Mouse (Mus musculus) CH12.LX (cell line): ENCODE data around the gene Olfr1388. TPM values are rescaled to one million over a fixed set of nuclear protein-coding genes. Genes with fewer than 3 reads are reported as not detected.

ENCODE experiments used
- DNase-seq: peaks from one replicate; pipeline ENCODE4 v3.0.0-alpha.2; 2013; ENCODE audit errors: extremely low read depth
- H3K27ac ChIP-seq: 2 replicates; pipeline ENCODE4 v1.5.1; 2012; ENCODE audit warnings: low read depth, mild to moderate bottlenecking, control low read depth, moderate library complexity; ENCODE audit not compliant: insufficient read depth
- H3K27me3 ChIP-seq: replicated peaks from 2 replicates; pipeline ENCODE3; 2012; ENCODE audit warnings: inconsistent platforms
- H3K36me3 ChIP-seq, 2 experiments: replicated peaks in 1 of 2; 2 replicates each; pipeline versions ENCODE3 to v1.6.1; 2012; ENCODE audit warnings: inconsistent platforms in 1 of 2, low read length in 1 of 2, mild to moderate bottlenecking in 1 of 2, mixed read lengths in 1 of 2, moderate library complexity in 1 of 2; ENCODE audit not compliant: control insufficient read depth in 1 of 2, insufficient read depth in 1 of 2
- H3K4me1 ChIP-seq, 2 experiments: 2 replicates each; pipeline ENCODE4 v1.6.1; 2012; ENCODE audit warnings: inconsistent platforms in 1 of 2, moderate library complexity in 1 of 2; ENCODE audit not compliant: insufficient read depth in 2 of 2, control insufficient read depth in 1 of 2
- H3K4me2 ChIP-seq: 2 replicates; pipeline ENCODE4 v1.6.1; 2012; ENCODE audit warnings: low read depth, mild to moderate bottlenecking, control low read depth; ENCODE audit not compliant: poor library complexity, insufficient read depth, severe bottlenecking
- H3K4me3 ChIP-seq, 3 experiments: fragments of 150-350 bp in 1 of 3; sonication (generic) in 1 of 3; replicated peaks in 1 of 3; 2 replicates each; pipeline versions ENCODE3 to v1.5.1; 2011 to 2012; ENCODE audit warnings: low read depth in 2 of 3, low read length in 2 of 3, mild to moderate bottlenecking in 2 of 3, moderate library complexity in 2 of 3, control low read depth in 1 of 3, improper control_type of control experiment in 1 of 3, inconsistent platforms in 1 of 3, mixed read lengths in 1 of 3; ENCODE audit not compliant: poor library complexity in 1 of 3
- H3K79me2 ChIP-seq: replicated peaks from 2 replicates; pipeline ENCODE4 v1.6.1; 2012; ENCODE audit warnings: mild to moderate bottlenecking, moderate library complexity; ENCODE audit not compliant: control insufficient read depth, poor library complexity, insufficient read depth, severe bottlenecking; ENCODE audit errors: extremely low read depth
- H3K9ac ChIP-seq: 2 replicates; pipeline ENCODE4 v1.6.1; 2012; ENCODE audit warnings: low read depth, mild to moderate bottlenecking, control low read depth, moderate library complexity; ENCODE audit not compliant: insufficient read depth
- H3K9me3 ChIP-seq: replicated peaks from 2 replicates; pipeline ENCODE3; 2012; ENCODE audit warnings: low read length, inconsistent platforms, mixed read lengths
- BHLHE40 ChIP-seq: IDR thresholded peaks from 2 replicates; pipeline ENCODE4 v1.6.1; 2011; ENCODE audit warnings: mild to moderate bottlenecking, low read depth, low read length, improper control_type of control experiment
- CHD2 ChIP-seq: IDR thresholded peaks from 2 replicates; pipeline ENCODE4 v1.6.1; 2011; ENCODE audit warnings: low read length, improper control_type of control experiment
- E2F4 ChIP-seq: IDR thresholded peaks from 2 replicates; pipeline ENCODE4 v1.6.1; 2011; ENCODE audit warnings: low read depth, low read length, improper control_type of control experiment; ENCODE audit not compliant: insufficient replicate concordance
- ETS1 ChIP-seq: conservative IDR thresholded peaks from 2 replicates; pipeline ENCODE4 v1.6.1; 2012; ENCODE audit warnings: low read depth, mild to moderate bottlenecking, inconsistent platforms, low read length, improper control_type of control experiment, moderate library complexity
- IRF4 ChIP-seq: IDR thresholded peaks from 2 replicates; pipeline ENCODE4 v1.6.1; 2014; ENCODE audit warnings: low read depth, mild to moderate bottlenecking, inconsistent platforms, low read length, improper control_type of control experiment
- JUN ChIP-seq: IDR thresholded peaks from 2 replicates; pipeline ENCODE4 v1.6.1; 2011; ENCODE audit warnings: low read depth, mild to moderate bottlenecking, low read length, improper control_type of control experiment, moderate library complexity; ENCODE audit not compliant: insufficient read depth
- JUND ChIP-seq: conservative IDR thresholded peaks from 2 replicates; pipeline ENCODE4 v1.6.1; 2011; ENCODE audit warnings: low read depth, low read length, improper control_type of control experiment
- KAT2A ChIP-seq: IDR thresholded peaks from 2 replicates; pipeline ENCODE4 v1.6.1; 2012; ENCODE audit warnings: low read length, improper control_type of control experiment, inconsistent platforms; ENCODE audit not compliant: insufficient replicate concordance
- MAFK ChIP-seq: IDR thresholded peaks from 2 replicates; pipeline ENCODE4 v1.6.1; 2011; ENCODE audit warnings: low read length, improper control_type of control experiment; ENCODE audit not compliant: insufficient replicate concordance
- MAX ChIP-seq: IDR thresholded peaks from 2 replicates; pipeline ENCODE4 v1.6.1; 2011; ENCODE audit warnings: low read length, improper control_type of control experiment
- MAZ ChIP-seq: IDR thresholded peaks from 2 replicates; pipeline ENCODE4 v1.6.1; 2012; ENCODE audit warnings: low read depth, mild to moderate bottlenecking, inconsistent platforms, low read length, improper control_type of control experiment, moderate library complexity
- MXI1 ChIP-seq: IDR thresholded peaks from 2 replicates; pipeline ENCODE4 v1.6.1; 2011; ENCODE audit warnings: mild to moderate bottlenecking, low read depth, low read length, improper control_type of control experiment
- NELFE ChIP-seq: IDR thresholded peaks from 2 replicates; pipeline ENCODE4 v1.6.1; 2011; ENCODE audit warnings: low read depth, low read length, improper control_type of control experiment
- NRF1 ChIP-seq: IDR thresholded peaks from 2 replicates; pipeline ENCODE4 v1.6.1; 2014; ENCODE audit warnings: low read depth, mild to moderate bottlenecking, inconsistent platforms, low read length, improper control_type of control experiment, moderate library complexity
- UBTF ChIP-seq: IDR thresholded peaks from 2 replicates; pipeline ENCODE4 v1.6.1; 2012; ENCODE audit warnings: low read depth, mild to moderate bottlenecking, inconsistent platforms, low read length, improper control_type of control experiment, moderate library complexity
- USF1 ChIP-seq: IDR thresholded peaks from 2 replicates; pipeline ENCODE4 v1.6.1; 2014; ENCODE audit warnings: low read depth, mild to moderate bottlenecking, inconsistent platforms, low read length, improper control_type of control experiment
- USF2 ChIP-seq: conservative IDR thresholded peaks from 2 replicates; pipeline ENCODE4 v1.6.1; 2011; ENCODE audit warnings: low read depth, low read length, improper control_type of control experiment
- ZKSCAN1 ChIP-seq: IDR thresholded peaks from 2 replicates; pipeline ENCODE4 v1.6.1; 2012; ENCODE audit warnings: low read depth, inconsistent platforms, low read length, improper control_type of control experiment, borderline replicate concordance
- ZMIZ1 ChIP-seq: IDR thresholded peaks from 2 replicates; pipeline ENCODE4 v1.6.1; 2012; ENCODE audit warnings: low read depth, mild to moderate bottlenecking, inconsistent platforms, low read length, improper control_type of control experiment
- dilution Hi-C: fragments of 300-500 bp; cut with MboI; formaldehyde crosslinking; loops from 2 replicates; pipeline ENCODE4 v1.14.3; 2020; ENCODE audit warnings: low sequenced_read_pairs; ENCODE audit not compliant: extremely low pct_unique_long_range_greater_than_20kb, extremely low pct_ligation_motif_present
- in situ Hi-C: fragments of 300-500 bp; cut with MboI; formaldehyde crosslinking; loops from 3 replicates; pipeline ENCODE4 v1.14.3; 2019; ENCODE audit warnings: low sequenced_read_pairs, low pct_ligation_motif_present, low pct_unique_long_range_greater_than_20kb, mixed read lengths
- polyA plus RNA-seq: library from polyadenylated mRNA; unstranded; fragments of >175 nt; gene quantifications from 2 replicates; pipeline ENCODE4 v1.2.1, GENCODE M21; 2012; ENCODE audit warnings: low read depth; ENCODE audit not compliant: insufficient read length
- total RNA-seq, 2 experiments: library from RNA; depleted of rRNA; stranded (reverse); fragments of 300-350 nt in 1 of 2; fragments of >200 nt in 1 of 2; gene quantifications; 2 replicates each; pipeline ENCODE4 v1.2.3; 2012 to 2014

The Olfr1388 gene
- total and polyA plus RNA-seq, 3 experiments = not detected

- TF ChIP-seq USF1 = no peak
Observed at GRCm38 (mm10) chr11:49410540-49410939, 25.9 kb upstream of the Olfr1388 start (continued).

GRCm38 (mm10) chr11:49422767-49423166 is 13.7 kb upstream of the Olfr1388 start, which contains the start of gene Olfr1389:
Gene Olfr1389, plus strand, starts transcription at chr11:49423067.
- Histone ChIP-seq H3K4me3 (no peak within 1 kb of the TSS), H3K79me2 (no peaks in the 10 kb centered on the region), H3K27me3 (peaks cover 8% of the 10 kb centered on the region), H3K9ac (no peak within 1 kb of the TSS), H3K36me3 (no peaks in the 10 kb centered on the region), H3K4me1 (peaks cover 0 to 13% of the 10 kb centered on the region in 2 experiments; a peak in 2 of 4 replicates), H3K27ac (no peak within 1 kb of the TSS), H3K9me3 (no peaks in the 10 kb centered on the region), H3K4me2 (no peak within 1 kb of the TSS)
- dilution Hi-C loops (no loop called here), in situ Hi-C loops (loop anchor here (25.0 kb wide), 2 partner anchors 235 to 560 kb away; partner anchors contain the start of genes Btnl9 and Irgm1)
- no peak for DNase-seq
- TF ChIP-seq ETS1 = no peak

GRCm38 (mm10) chr11:49425257-49425927 is 11.0 kb upstream of the Olfr1388 start:
- dilution Hi-C loops = no loop called here
- no peak for TF ChIP-seq MAX
- no peak for TF ChIP-seq NELFE
- TF ChIP-seq CHD2 = no peak
- no peak for TF ChIP-seq JUND
- TF ChIP-seq KAT2A = no peak
- no peak for TF ChIP-seq BHLHE40
- no peak for TF ChIP-seq ZKSCAN1
- no peak for TF ChIP-seq MAZ
- TF ChIP-seq NRF1 = no peak
- TF ChIP-seq ZMIZ1 = no peak
- no peak for TF ChIP-seq E2F4
- TF ChIP-seq JUN = no peak
- TF ChIP-seq IRF4 = no peak
- no peak for TF ChIP-seq MAFK
- TF ChIP-seq UBTF = no peak
- no peak for TF ChIP-seq USF2
- no peak for TF ChIP-seq MXI1
- no peak for TF ChIP-seq USF1
- TF ChIP-seq, all 38 proteins: peak for 0

More at GRCm38 (mm10) chr11:49425257-49425927, 11.0 kb upstream of the Olfr1388 start:
- no peak for DNase-seq
- H3K79me2 ChIP-seq = no peaks in the 10 kb centered on the region
- H3K4me2 ChIP-seq = no peak overlapping the region
- H3K9ac ChIP-seq = no peak overlapping the region
- peaks cover 11% of the 10 kb centered on the region for H3K27me3 ChIP-seq
- no peak overlapping the region for H3K4me3 ChIP-seq
- in situ Hi-C loops = no loop called here
- H3K9me3 ChIP-seq = no peaks in the 10 kb centered on the region
- H3K36me3 ChIP-seq = no peaks in the 10 kb centered on the region
- H3K4me1 ChIP-seq = peaks cover 0 to 13% of the 10 kb centered on the region in 2 experiments; a peak in 2 of 4 replicates
- no peak overlapping the region for H3K27ac ChIP-seq
